In genomic region chr5:121017699-121018098, GRCm38 (mm10) we compare ENCODE assay signal across 32 mouse cellular contexts. TPM values are rescaled to one million over a fixed set of nuclear protein-coding genes. Genes with fewer than 3 reads are reported as not detected.
"Had no signal": no experiment of that assay in that cellular context is flagged by ENCODE, and none has a peak within 500 bp of the region (broad histone marks: within the 10 kb centered on the region; RNA-seq: fewer than 3 reads in every experiment).

No protein-coding gene starts in this region.

- ATAC-seq: forebrain, embryonic 13.5 days; forebrain, embryonic 14.5 days; forebrain, embryonic 15.5 days; forebrain, embryonic 16.5 days; forebrain, postnatal 0 days had no signal

- H3K9me3 ChIP-seq: embryonic facial prominence, embryonic 10.5 days; embryonic facial prominence, embryonic 12.5 days; embryonic facial prominence, embryonic 13.5 days; embryonic facial prominence, embryonic 15.5 days; forebrain, embryonic 10.5 days; forebrain, embryonic 12.5 days; forebrain, embryonic 13.5 days; forebrain, embryonic 15.5 days had no signal

- H3K9ac ChIP-seq: embryonic facial prominence, embryonic 12.5 days; embryonic facial prominence, embryonic 13.5 days; embryonic facial prominence, embryonic 15.5 days; forebrain, embryonic 12.5 days; forebrain, embryonic 13.5 days; forebrain, embryonic 15.5 days; forebrain, postnatal 0 days had no signal

- DNase-seq: cerebellum, adult 18-20 months; cerebellum, adult 2 months; cerebellum, adult 8-10 months; cerebellum, adult 9-10 months; cerebellum, adult 9-11 months; cerebellum, postnatal 10 days; cerebellum, postnatal 14 days; cerebellum, postnatal 25 days; cerebellum, postnatal 36 days; embryo, embryonic 11 days; forebrain, postnatal 0 days; gastrocnemius, adult 2 months; gastrocnemius, postnatal 10 days; gastrocnemius, postnatal 14 days; gastrocnemius, postnatal 25 days; gastrocnemius, postnatal 36 days; heart, adult 18-20 months had no signal

- H3K4me3 ChIP-seq: embryonic facial prominence, embryonic 10.5 days; embryonic facial prominence, embryonic 12.5 days; embryonic facial prominence, embryonic 13.5 days; embryonic facial prominence, embryonic 15.5 days; erythroblast, embryonic 14.5 days; forebrain, embryonic 10.5 days; forebrain, embryonic 12.5 days; forebrain, embryonic 13.5 days; forebrain, embryonic 15.5 days; gastrocnemius, adult 2 months had no signal

- H3K4me1 ChIP-seq: embryonic facial prominence, embryonic 10.5 days; embryonic facial prominence, embryonic 12.5 days; embryonic facial prominence, embryonic 13.5 days; embryonic facial prominence, embryonic 15.5 days; forebrain, embryonic 10.5 days; forebrain, embryonic 13.5 days; forebrain, embryonic 15.5 days had no signal

- H3K4me2 ChIP-seq: embryonic facial prominence, embryonic 12.5 days; embryonic facial prominence, embryonic 13.5 days; embryonic facial prominence, embryonic 15.5 days; forebrain, embryonic 12.5 days; forebrain, embryonic 13.5 days; forebrain, embryonic 15.5 days had no signal

- H3K27me3 ChIP-seq: embryonic facial prominence, embryonic 12.5 days; embryonic facial prominence, embryonic 13.5 days; embryonic facial prominence, embryonic 15.5 days; forebrain, embryonic 12.5 days; forebrain, embryonic 13.5 days; forebrain, embryonic 15.5 days had no signal

- H3K27ac ChIP-seq: embryonic facial prominence, embryonic 10.5 days; embryonic facial prominence, embryonic 12.5 days; embryonic facial prominence, embryonic 13.5 days; embryonic facial prominence, embryonic 15.5 days; forebrain, embryonic 10.5 days; forebrain, embryonic 12.5 days; forebrain, embryonic 13.5 days; forebrain, embryonic 15.5 days; gastrocnemius, adult 2 months had no signal

- H3K36me3 ChIP-seq: embryonic facial prominence, embryonic 10.5 days; embryonic facial prominence, embryonic 12.5 days; embryonic facial prominence, embryonic 13.5 days; embryonic facial prominence, embryonic 15.5 days; forebrain, embryonic 10.5 days; forebrain, embryonic 12.5 days; forebrain, embryonic 15.5 days had no signal

RNA-seq across cellular contexts. Expression of gene Rph3a, which starts 7.8 kb away (rescaled TPM):
- total RNA-seq: common myeloid progenitor, adult 5-6 weeks; gastrocnemius, adult 18-20 months; gastrocnemius, adult 2 months; gastrocnemius, postnatal 36 days; granulocyte monocyte progenitor cell, adult 5-6 weeks; heart, adult 18-20 months had no signal
- polyA plus RNA-seq: erythroblast, embryonic 14.5 days; gonadal fat pad, adult 2 months had no signal
